Mouse (Mus musculus) liver, embryonic 16.5 days (tissue): ENCODE measurements at regions not wholly inside any gene's neighbourhood (a gene's known extent, or its start where the extent isn't known, plus 50 kb on each side); places are given as distances from the start of the nearest gene placed in this dataset.

Experiments
- ATAC-seq: fragments of 200-750 bp; cut with Nextera tagmentation; 2 replicates; pipeline ENCODE4 v1.8.0; 2017; ENCODE audit warnings: low read depth, mild to moderate bottlenecking, moderate number of reproducible peaks, moderate library complexity
- H3K27ac ChIP-seq: fragments of 300-500 bp; sonication (generic); 2 replicates; pipeline ENCODE4 v1.5.1; 2014; ENCODE audit warnings: mild to moderate bottlenecking, low read length
- H3K27me3 ChIP-seq: fragments of 300-500 bp; sonication (generic); 2 replicates; pipeline ENCODE4 v1.6.1; 2014; ENCODE audit warnings: low read depth, low read length, mixed read lengths; ENCODE audit not compliant: control insufficient read depth, insufficient read depth
- H3K36me3 ChIP-seq: fragments of 300-500 bp; sonication (generic); 2 replicates; pipeline ENCODE4 v1.6.1; 2014; ENCODE audit warnings: mild to moderate bottlenecking; ENCODE audit not compliant: control insufficient read depth, insufficient read depth
- H3K4me1 ChIP-seq: fragments of 300-500 bp; sonication (generic); 2 replicates; pipeline ENCODE4 v1.6.1; 2014; ENCODE audit warnings: low read depth, low read length, mixed read lengths; ENCODE audit not compliant: control insufficient read depth
- H3K4me2 ChIP-seq: fragments of 300-500 bp; sonication (generic); 2 replicates; pipeline ENCODE4 v1.6.1; 2014; ENCODE audit warnings: low read depth, low read length, mixed read lengths
- H3K4me3 ChIP-seq: fragments of 300-500 bp; sonication (generic); 2 replicates; pipeline ENCODE4 v1.5.1; 2014; ENCODE audit warnings: low read depth, mild to moderate bottlenecking, low read length
- H3K9ac ChIP-seq: fragments of 300-500 bp; sonication (generic); 2 replicates; pipeline ENCODE4 v1.6.1; 2014; ENCODE audit warnings: low read depth, low read length
- H3K9me3 ChIP-seq: fragments of 300-500 bp; sonication (generic); replicated peaks from 2 replicates; pipeline ENCODE4 v1.6.1; 2016; ENCODE audit warnings: low read length; ENCODE audit not compliant: control insufficient read depth
- WGBS: fragments of 180-500 bp; shearing (Covaris S2); extraction: QIAGEN DNeasy Blood & Tissue Kit; methylation state at CpG from one replicate; pipeline ENCODE4 v1.1.7; 2014; ENCODE audit not compliant: insufficient replicate concordance; 5-methylcytosine and 5-hydroxymethylcytosine counted together

- H3K36me3 ChIP-seq = no peaks in the 10 kb centered on the region
- no peak overlapping the region for H3K9ac ChIP-seq
- H3K4me2 ChIP-seq = no peak overlapping the region
- no peaks in the 10 kb centered on the region for H3K9me3 ChIP-seq
- WGBS = 73% methylated on average over 11 of the region's 11 CpGs
- H3K4me1 ChIP-seq = no peaks in the 10 kb centered on the region
- H3K4me3 ChIP-seq = no peak overlapping the region
- no peak for ATAC-seq
- no peak overlapping the region for H3K27ac ChIP-seq
- no peaks in the 10 kb centered on the region for H3K27me3 ChIP-seq
Measured at GRCm38 (mm10) chr6:50058596-50058995, 51.4 kb upstream of the Mpp6 start.

- Histone ChIP-seq H3K9ac (no peak overlapping the region), H3K4me2 (no peak overlapping the region)
- 76% methylated on average over 3 of the region's 3 CpGs for WGBS
Measured at GRCm38 (mm10) chr6:50059917-50060316, 50.1 kb upstream of the Mpp6 start.

More at GRCm38 (mm10) chr6:50059917-50060316, 50.1 kb upstream of the Mpp6 start:
- no peak overlapping the region for H3K27ac ChIP-seq
- no peaks in the 10 kb centered on the region for H3K4me1 ChIP-seq
- no peaks in the 10 kb centered on the region for H3K9me3 ChIP-seq
- no peaks in the 10 kb centered on the region for H3K36me3 ChIP-seq
- no peak overlapping the region for H3K4me3 ChIP-seq
- ATAC-seq = no peak
- no peaks in the 10 kb centered on the region for H3K27me3 ChIP-seq
